Mouse (Mus musculus) testis, postnatal 14 days (tissue): ENCODE data around the gene Atp4b.

Source experiments
- DNase-seq: peaks from one replicate; pipeline ENCODE4 v3.0.0; 2021; ENCODE audit warnings: low spot score

The Atp4b gene

GRCm38 (mm10) chr8:13396725-13397124 lies at the start of gene Atp4b:
Gene Atp4b (minus strand): TSS chr8:13396825.
- DNase-seq, result no peak

- no peak for DNase-seq
These were observed 45.5 kb upstream of the Atp4b start for GRCm38 (mm10) chr8:13442152-13442551.

GRCm38 (mm10) chr8:13437531-13437930 lies 40.9 kb upstream of the Atp4b start:
- DNase-seq, result no peak

- no peak for DNase-seq
These were observed 39.4 kb upstream of the Atp4b start for GRCm38 (mm10) chr8:13436052-13436451.

- no peak for DNase-seq
These were observed 38.3 kb upstream of the Atp4b start, which contains the start of gene Tmem255b for GRCm38 (mm10) chr8:13434889-13435288. Gene Tmem255b (plus strand): TSS chr8:13435189.

GRCm38 (mm10) chr8:13433130-13433529 lies 36.5 kb upstream of the Atp4b start:
- DNase-seq, result no peak

- no peak for DNase-seq
These were observed 34.2 kb upstream of the Atp4b start for GRCm38 (mm10) chr8:13430866-13431265.

GRCm38 (mm10) chr8:13430412-13430811 lies 33.8 kb upstream of the Atp4b start:
- DNase-seq, result no peak

GRCm38 (mm10) chr8:13428156-13428555 lies 31.5 kb upstream of the Atp4b start:
- DNase-seq, result no peak

- DNase-seq, result no peak
These were observed 30.7 kb upstream of the Atp4b start for GRCm38 (mm10) chr8:13427351-13427750.

- DNase-seq, result no peak
These were observed 24.3 kb upstream of the Atp4b start for GRCm38 (mm10) chr8:13420970-13421369.

- DNase-seq, result no peak
These were observed 22.6 kb upstream of the Atp4b start for GRCm38 (mm10) chr8:13419111-13419639.

GRCm38 (mm10) chr8:13415879-13416278 lies 19.3 kb upstream of the Atp4b start:
- DNase-seq, result no peak

GRCm38 (mm10) chr8:13413823-13414390 lies 17.3 kb upstream of the Atp4b start:
- no peak for DNase-seq

GRCm38 (mm10) chr8:13412891-13413558 lies 16.4 kb upstream of the Atp4b start:
- DNase-seq, result no peak

GRCm38 (mm10) chr8:13411597-13411996 lies 15.0 kb upstream of the Atp4b start:
- no peak for DNase-seq

GRCm38 (mm10) chr8:13406011-13406410 lies 9.4 kb upstream of the Atp4b start:
- DNase-seq, result no peak

- no peak for DNase-seq
These were observed 8.1 kb upstream of the Atp4b start, which contains the start of gene Grk1 for GRCm38 (mm10) chr8:13404666-13405131. Gene Grk1 (plus strand): TSS chr8:13405081.

- DNase-seq, result no peak
These were observed 6.9 kb upstream of the Atp4b start for GRCm38 (mm10) chr8:13403517-13403916.

GRCm38 (mm10) chr8:13393869-13394268 lies 2.8 kb downstream of the Atp4b start:
- no peak for DNase-seq

GRCm38 (mm10) chr8:13388744-13389143 lies 7.9 kb downstream of the Atp4b start:
- DNase-seq, result no peak

- DNase-seq, result no peak
These were observed 8.9 kb downstream of the Atp4b start for GRCm38 (mm10) chr8:13387728-13388127.

GRCm38 (mm10) chr8:13386366-13386765 lies 10.3 kb downstream of the Atp4b start:
- DNase-seq, result no peak
